Mouse (Mus musculus): ENCODE data around the gene Osbpl3.

Gene Osbpl3

DNA sequence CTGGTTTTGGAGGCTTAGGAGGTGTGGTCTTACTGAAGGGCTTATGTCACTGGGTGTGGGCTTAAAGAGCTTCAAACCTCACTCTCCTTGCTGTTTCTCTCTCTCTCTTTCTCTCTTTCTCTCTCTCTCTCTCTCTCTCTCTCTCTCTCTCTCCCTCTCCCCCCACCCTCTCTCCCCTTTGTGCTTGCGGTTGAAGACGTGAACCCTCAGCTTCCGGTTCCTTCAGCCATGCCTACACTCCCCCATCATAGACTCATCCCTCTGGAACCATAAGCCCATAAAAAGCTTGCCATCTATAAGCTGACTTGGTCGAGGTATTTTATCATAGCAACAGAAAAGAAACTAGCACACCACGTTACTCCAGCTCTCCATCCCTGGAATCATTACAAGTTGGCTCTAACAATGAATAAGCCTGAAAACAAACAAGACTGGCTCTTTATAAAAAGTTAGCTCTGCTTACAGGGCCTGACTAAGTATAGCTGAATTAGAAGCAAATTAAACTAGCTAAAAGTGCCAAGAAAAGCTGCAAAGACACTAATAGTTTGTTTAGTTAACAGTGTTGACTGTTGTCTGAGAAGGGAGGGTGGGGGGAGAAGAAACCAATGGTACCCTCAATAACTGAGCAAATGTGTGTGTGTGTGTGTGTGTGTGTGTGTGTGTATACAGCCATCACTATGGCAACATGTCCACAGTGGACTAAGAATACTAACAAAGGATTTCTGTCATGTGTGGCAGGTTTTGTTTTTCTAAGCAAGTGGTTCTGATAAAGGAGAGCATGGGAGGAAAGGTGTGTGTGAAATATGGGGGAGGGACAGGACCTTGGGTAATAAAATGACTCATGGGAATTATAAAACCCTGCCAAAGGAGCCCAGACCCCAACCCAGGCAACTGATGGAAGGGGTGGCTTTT, 83.2 kb downstream of the Osbpl3 start:
- no peak for DNase-seq (ENCODE audit: low spot score in 2 of 2)

DNA sequence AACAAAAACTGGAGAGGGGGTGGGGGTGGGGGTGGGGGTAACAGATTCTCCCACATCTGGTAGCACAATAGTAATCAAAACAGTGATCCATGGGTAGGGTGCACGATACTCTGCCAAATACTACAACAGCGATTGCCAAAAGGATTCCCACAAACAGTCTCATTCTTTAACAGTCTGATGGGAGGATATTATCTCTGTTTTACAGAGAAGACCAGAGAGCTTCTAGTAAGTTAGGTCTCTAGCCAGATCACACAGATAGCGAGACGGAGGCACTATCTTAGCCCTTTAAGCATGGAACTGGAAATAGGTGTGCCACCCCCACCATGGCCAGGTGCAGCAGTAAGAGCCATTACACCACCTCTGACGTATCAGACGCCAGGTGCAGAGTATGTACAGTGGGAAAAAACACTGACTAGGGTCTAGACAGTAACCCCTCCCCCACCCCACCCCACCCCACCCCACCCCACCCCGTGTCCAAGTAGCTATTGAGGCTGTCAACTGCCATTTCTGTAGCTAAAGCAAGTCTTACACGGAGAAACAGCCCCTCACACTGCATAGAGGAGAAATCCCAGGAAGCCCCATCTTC, 84.4 kb downstream of the Osbpl3 start:
- DNase-seq (ENCODE audit: low spot score in 2 of 2) = no peak

DNA sequence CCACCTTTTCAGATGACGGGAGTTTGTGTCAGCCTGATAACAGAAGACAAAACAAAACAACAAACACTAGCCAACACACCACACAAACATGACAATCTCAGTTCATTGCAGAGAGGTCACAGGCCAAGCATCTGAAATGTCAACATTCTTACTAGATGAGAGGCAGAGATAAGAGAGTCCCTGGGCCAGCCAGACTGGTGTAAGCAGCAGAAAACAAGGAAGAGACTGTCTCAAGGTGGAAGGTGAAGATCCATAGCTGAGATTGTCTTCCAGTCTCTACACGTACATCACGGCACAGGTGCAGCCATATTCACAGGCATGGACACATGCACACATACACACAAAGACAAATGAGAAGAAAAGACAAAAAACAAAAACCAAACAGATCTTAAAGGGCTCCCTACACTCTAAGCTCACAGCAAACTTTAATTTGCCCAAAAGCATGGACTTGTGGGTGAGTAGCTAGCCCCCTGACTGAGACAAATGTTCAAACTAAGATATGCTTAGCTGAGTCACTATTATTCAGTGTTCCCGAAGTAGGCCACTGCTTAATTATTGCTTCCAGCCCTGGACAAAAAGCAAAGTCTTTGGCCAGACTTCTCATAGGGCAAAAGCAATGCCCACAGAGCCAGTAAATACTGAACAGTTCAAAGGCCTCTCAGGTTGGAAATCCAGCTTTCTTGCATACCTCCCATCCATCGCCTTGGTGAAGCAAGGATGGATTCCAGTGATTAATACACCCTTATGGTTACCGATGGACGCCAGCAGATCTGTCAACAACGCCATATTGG, 87.3 kb downstream of the Osbpl3 start:
- no peak for DNase-seq (ENCODE audit: low spot score in 2 of 2)

DNA sequence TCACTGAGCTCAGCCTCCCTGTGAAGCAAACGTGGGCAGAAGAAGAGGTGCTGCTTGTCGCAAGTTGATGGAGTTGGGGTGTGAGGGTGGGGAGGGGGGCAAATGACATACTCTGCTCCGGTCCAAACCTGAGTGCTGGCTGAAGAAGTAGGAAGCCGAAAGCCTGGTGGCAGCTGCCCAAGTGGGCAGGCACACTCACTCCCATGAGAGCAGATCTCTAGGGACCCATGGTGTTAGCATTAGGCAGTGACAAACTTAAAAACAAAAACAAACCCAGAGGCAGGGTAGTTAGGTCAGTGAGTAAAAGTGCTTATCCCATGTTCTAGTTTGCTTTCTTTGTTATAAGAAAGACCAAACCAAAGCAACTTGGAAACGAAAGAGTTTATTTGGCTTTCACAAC, 88.2 kb downstream of the Osbpl3 start:
- DNase-seq (ENCODE audit: low spot score in 2 of 2) = no peak

DNA sequence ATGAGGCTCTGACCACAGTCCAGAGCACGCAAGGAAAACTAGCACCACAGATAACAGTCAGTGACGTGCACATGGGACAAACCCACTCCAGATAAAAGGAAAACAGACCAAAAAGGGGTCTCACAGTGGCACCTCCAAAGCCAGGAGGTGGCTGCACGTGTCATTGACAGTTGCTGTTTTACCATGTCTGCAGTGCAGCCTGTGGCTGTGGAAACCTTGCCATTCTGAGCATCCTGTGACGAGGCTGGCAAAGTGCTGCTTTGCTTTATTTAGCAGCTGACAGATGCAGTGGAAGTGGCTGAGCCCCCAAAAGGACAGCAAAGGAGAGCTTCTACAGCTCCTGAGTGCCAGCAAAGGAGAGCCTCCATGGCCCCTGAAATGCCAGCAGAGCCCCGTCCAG, 89.3 kb downstream of the Osbpl3 start:
- DNase-seq (ENCODE audit: low spot score in 2 of 2) = no peak

DNA sequence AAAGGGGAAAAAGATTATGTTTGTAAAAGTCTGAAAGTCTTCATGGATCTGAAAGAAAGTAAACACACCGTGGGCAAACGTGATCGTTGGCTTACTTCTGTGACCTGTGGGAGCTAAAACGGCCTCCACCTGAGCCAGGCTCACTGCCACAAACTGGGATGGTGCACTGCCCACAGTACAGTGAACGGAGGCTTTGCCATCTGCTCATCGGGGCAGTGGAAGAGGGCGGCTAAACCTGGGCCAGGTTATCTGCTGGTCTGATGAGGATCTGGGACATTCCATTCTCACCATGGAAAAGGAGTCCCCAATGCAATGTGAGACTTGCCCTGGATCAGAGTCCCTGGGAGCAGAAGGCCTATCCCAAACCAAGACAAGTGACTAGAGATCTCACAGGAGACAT, 89.7 kb downstream of the Osbpl3 start:
- no peak for DNase-seq (ENCODE audit: low spot score in 2 of 2)

- DNase-seq (ENCODE audit: low spot score in 2 of 2) = no peak
Measured at GRCm38 (mm10) chr6:50364364-50364763, 91.6 kb downstream of the Osbpl3 start.

GRCm38 (mm10) chr6:50363385-50363784, 92.6 kb downstream of the Osbpl3 start:
- no peak for DNase-seq (ENCODE audit: low spot score in 2 of 2)

GRCm38 (mm10) chr6:50362704-50363261, 93.2 kb downstream of the Osbpl3 start:
- DNase-seq (ENCODE audit: low spot score in 2 of 2) = no peak

- no peak for DNase-seq (ENCODE audit: low spot score in 2 of 2)
Measured at GRCm38 (mm10) chr6:50362196-50362595, 93.8 kb downstream of the Osbpl3 start.

DNA sequence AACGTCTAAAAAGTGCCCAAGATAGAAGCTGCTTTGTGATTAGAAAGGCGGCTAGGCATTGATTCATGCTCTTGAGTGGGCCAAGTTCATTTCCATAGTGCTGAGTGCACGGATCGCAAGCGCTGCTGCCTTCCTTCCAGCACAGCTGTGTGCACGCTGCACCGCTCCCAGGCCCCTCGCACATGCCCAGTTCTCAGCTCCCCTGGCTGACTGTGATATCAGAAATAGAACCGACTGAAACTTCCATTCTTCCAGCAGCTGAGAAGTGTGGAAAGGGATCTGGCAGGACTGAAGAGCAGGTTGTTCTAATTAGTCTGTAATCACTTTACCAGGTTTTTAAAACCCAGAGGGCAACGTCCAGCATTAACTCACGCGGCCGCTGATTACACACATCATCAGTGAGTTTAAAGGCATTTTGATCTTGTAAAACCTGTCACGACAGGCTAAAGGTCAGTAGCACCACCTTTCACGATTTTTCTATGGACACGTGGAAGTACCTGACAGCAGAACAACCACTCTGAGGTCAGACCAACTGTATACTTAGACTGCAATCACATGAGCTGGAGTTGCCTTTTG, 97.8 kb downstream of the Osbpl3 start:
- no peak for DNase-seq (ENCODE audit: low spot score in 2 of 2)

- DNase-seq (ENCODE audit: low spot score in 2 of 2) = no peak
Measured at GRCm38 (mm10) chr6:50354688-50355660, 101.0 kb downstream of the Osbpl3 start.

- no peak for DNase-seq (ENCODE audit: low spot score in 2 of 2)
Measured at GRCm38 (mm10) chr6:50352812-50353211, 103.2 kb downstream of the Osbpl3 start.

- no peak for DNase-seq (ENCODE audit: low spot score in 2 of 2)
Measured at GRCm38 (mm10) chr6:50350911-50351310, 105.1 kb downstream of the Osbpl3 start.

DNA sequence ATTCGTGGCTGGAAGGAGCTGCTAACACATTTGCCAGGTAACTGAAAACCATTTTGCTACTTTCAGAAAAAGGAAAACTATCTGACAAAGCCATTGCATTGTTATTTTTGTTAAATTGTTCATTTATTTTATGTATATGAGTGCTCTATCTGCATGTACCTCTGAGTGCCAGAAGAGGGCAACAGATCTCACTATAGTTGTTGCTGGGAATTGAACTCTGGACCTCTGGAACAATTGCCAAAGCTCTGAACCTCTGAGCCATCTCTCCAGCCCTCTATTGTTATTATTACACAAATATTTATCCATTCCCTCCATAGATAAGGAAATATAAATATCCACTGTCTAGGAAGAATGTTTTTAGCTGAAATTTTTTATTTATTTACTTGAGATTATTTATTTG, 107.4 kb downstream of the Osbpl3 start:
- no peak for DNase-seq (ENCODE audit: low spot score in 2 of 2)

GRCm38 (mm10) chr6:50346204-50346603, 109.8 kb downstream of the Osbpl3 start:
- DNase-seq (ENCODE audit: low spot score in 2 of 2) = no peak

- no peak for DNase-seq (ENCODE audit: low spot score in 2 of 2)
Measured at GRCm38 (mm10) chr6:50340226-50340906, 115.6 kb downstream of the Osbpl3 start.

DNA sequence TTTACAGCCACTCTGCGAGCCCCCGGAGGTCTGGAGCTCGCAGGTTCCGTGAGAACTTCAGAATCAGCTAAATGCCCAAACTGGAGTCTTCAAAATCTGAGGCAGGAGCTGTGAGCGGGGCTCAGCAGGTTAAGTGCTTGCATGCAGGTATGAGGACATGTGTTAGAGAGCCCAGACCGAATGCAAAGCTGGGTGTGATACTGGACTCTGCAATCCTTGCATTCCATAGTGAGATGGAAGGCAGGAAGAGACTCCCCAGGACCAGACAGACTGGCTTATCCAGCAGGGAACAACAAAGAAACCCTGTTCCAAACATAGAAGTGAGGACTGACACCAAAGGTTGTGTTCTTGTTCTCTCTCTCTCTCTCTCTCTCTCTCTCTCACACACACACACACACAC, 118.6 kb downstream of the Osbpl3 start:
- DNase-seq (ENCODE audit: low spot score in 2 of 2) = no peak

DNA sequence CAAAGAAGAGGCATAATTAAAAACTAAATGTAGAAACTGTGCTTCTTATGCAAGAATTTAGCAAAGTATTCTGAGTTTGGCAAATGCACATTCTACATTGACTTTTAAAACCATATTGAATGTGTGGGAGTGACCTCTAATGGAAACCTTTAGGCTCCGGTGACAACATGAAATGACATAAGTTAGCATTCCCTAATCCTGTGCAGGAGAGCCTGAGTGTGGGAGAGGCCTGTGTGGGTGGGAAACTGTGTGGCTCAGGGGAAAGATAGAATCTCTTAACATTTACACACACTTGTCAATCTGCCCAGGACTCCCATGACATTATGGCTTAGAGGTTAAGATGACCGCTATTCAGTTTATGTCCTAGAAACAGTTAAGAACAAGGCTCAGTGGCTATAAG, 119.6 kb downstream of the Osbpl3 start:
- no peak for DNase-seq (ENCODE audit: low spot score in 2 of 2)
